Mouse (Mus musculus) CH12.LX (cell line): ENCODE data around the gene Gm9780.
"Not testable (repeated sequence)": the region's sequence is repeated elsewhere in the genome, so short reads cannot be mapped to it uniquely, and the experiment has no call there.

Experiments used
- CTCF ChIP-seq, 2 experiments: IDR thresholded peaks in 1 of 2; conservative IDR thresholded peaks in 1 of 2; 2 replicates each; pipeline ENCODE4 v1.5.1; 2011 to 2012; ENCODE audit warnings: low read depth in 2 of 2, low read length in 2 of 2, improper control_type of control experiment in 1 of 2, inconsistent platforms in 1 of 2, mild to moderate bottlenecking in 1 of 2, moderate library complexity in 1 of 2
- EP300 ChIP-seq: IDR thresholded peaks from 2 replicates; pipeline ENCODE4 v1.6.1; 2011; ENCODE audit warnings: low read length, improper control_type of control experiment
- ETS1 ChIP-seq: conservative IDR thresholded peaks from 2 replicates; pipeline ENCODE4 v1.6.1; 2012; ENCODE audit warnings: low read depth, mild to moderate bottlenecking, inconsistent platforms, low read length, improper control_type of control experiment, moderate library complexity
- KAT2A ChIP-seq: IDR thresholded peaks from 2 replicates; pipeline ENCODE4 v1.6.1; 2012; ENCODE audit warnings: low read length, improper control_type of control experiment, inconsistent platforms; ENCODE audit not compliant: insufficient replicate concordance
- MAX ChIP-seq: IDR thresholded peaks from 2 replicates; pipeline ENCODE4 v1.6.1; 2011; ENCODE audit warnings: low read length, improper control_type of control experiment
- PAX5 ChIP-seq: IDR thresholded peaks from 2 replicates; pipeline ENCODE4 v1.6.1; 2012; ENCODE audit warnings: low read length, inconsistent platforms, mixed read lengths
- POLR2A ChIP-seq: IDR thresholded peaks from 2 replicates; pipeline ENCODE4 v1.6.1; 2011; ENCODE audit warnings: low read depth, mild to moderate bottlenecking, improper control_type of control experiment, low read length
- UBTF ChIP-seq: IDR thresholded peaks from 2 replicates; pipeline ENCODE4 v1.6.1; 2012; ENCODE audit warnings: low read depth, mild to moderate bottlenecking, inconsistent platforms, low read length, improper control_type of control experiment, moderate library complexity
- USF1 ChIP-seq: IDR thresholded peaks from 2 replicates; pipeline ENCODE4 v1.6.1; 2014; ENCODE audit warnings: low read depth, mild to moderate bottlenecking, inconsistent platforms, low read length, improper control_type of control experiment
- ZC3H11A ChIP-seq: IDR thresholded peaks from 2 replicates; pipeline ENCODE4 v1.6.1; 2012; ENCODE audit warnings: low read depth, mild to moderate bottlenecking, inconsistent platforms, low read length, improper control_type of control experiment

GRCm38 (mm10) chr14:26022831-26023230 lies 19.7 kb downstream of the Gm9780 start:
- not testable (repeated sequence) for TF ChIP-seq CTCF (conservative IDR thresholded peaks at IDR 0.05 in 1 of 2, IDR thresholded peaks at IDR 0.05 in 1 of 2; ENCODE audit: low read depth in 2 of 2, low read length in 2 of 2); POLR2A; ETS1; USF1; MAX; PAX5; UBTF; ZC3H11A; EP300; KAT2A
